Mouse (Mus musculus) cerebellum, adult 8-10 months (tissue): ENCODE data around the gene Itpkc.
"Not testable (repeated sequence)": the region's sequence is repeated elsewhere in the genome, so short reads cannot be mapped to it uniquely, and the experiment has no call there.

ENCODE experiments used
- DNase-seq: peaks from one replicate; pipeline ENCODE4 v3.0.0; 2022

Itpkc gene

DNA sequence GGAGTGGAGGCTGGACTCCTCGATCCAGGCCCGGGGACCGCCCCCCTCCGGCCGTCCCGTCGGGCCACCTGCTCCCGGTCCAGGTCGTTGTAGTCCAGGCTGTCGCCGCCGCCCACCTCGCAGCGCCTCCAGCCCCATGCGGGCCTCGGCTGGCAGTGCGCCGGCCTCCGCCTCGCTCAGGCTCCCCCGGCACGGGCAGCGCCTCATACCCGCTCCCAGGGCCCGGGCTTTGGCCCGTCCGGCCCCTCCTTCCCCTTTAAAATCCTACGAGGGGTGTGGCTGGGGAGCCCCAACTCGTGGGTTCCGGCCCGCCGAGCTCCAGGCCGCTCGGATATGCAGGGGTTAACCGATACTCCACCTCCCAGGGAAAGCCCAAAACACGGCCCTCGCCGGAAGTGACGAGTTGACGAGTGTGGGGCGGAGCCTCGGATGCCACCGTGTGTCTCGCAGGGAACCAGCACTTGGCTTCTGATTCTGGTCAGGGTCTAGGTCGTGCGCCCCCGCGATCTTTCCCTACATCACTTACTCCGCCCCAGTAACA lies at the start of gene Itpkc:
Gene Itpkc, minus strand, starts transcription at position 381 of the 541 bp plus-strand sequence.
- DNase-seq, result peak; percentile 84

DNA sequence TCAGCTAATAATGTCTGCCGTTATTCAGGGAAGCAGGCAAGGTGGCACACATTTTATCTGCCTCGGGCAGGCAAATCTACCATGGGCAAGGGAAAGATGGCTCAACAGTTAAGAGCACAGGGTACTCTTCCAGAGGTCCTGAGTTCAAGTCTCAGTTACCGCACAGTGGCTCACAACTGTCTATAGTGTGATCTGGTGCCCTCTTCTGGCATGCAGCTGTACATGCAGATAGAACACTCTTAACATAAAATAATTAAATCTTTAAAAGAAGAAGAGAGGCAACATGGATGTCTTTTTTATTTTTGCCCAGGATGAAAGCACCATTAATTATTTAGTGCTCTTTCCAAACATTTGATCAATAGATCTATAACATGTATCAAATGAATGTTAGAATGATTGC lies 48.7 kb upstream of the Itpkc start:
- DNase-seq, result no peak

DNA sequence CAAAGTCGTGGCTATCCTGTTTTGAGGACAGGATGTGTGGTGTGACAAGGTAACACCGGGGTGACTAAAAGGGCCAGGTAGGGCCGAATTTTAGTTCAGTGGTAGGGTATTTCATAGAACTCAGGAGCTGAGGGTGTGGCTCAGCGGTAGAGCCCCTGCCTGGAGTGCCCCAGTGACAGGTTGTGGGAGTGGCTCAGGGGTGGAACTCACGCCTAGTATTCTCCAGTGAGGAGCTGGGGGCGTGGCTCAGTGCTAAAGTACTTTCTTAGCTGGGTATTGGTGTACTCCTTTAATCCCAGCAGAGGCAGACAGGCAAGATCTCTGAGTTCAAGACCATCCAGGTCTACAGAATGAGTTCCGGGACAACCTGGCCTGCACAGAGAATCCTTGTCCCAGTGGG lies 47.6 kb upstream of the Itpkc start:
- DNase-seq, result no peak

GRCm38 (mm10) chr7:27274916-27275315 lies 46.5 kb upstream of the Itpkc start:
- no peak for DNase-seq

GRCm38 (mm10) chr7:27273739-27274351 lies 45.4 kb upstream of the Itpkc start:
- no peak for DNase-seq

DNA sequence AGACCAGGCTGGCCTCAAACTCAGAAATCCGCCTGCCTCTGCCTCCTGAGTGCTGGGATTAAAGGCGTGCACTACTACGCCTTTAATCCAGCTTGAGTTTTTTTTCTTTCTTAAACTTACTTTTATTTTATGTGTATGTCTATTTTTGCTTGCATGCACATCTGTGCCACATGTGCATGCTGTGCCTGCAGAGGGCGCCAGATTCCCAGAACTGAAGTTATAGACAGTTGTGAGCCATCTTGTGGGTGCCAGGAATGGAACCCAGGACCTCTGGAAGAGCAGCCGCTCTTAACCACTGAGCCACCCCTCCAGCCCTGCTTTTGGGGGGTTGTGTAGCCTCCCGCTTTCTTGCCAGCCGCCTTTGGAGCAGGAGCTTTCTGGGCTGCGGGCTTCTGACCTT lies 43.0 kb upstream of the Itpkc start:
- DNase-seq, result no peak

- DNase-seq, result no peak
Measured at GRCm38 (mm10) chr7:27266515-27267128, 38.2 kb upstream of the Itpkc start.

DNA sequence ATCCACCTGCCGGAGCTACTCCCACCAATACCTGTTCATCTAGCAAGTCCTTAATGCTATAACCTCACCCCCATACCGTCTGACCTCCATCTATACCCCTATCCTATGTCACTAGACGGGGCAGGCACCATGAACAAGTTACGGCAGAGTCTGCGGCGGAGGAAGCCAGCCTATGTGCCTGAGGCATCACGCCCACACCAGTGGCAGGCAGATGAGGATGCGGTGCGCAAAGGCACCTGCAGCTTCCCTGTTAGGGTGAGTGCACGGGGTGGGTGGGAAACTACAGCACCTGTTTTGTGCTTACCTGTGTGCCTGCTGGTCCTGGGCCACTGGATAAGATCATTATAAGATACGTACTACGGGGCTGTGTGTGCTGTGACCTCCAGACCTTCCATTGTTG lies 36.3 kb upstream of the Itpkc start:
- DNase-seq, result no peak

DNA sequence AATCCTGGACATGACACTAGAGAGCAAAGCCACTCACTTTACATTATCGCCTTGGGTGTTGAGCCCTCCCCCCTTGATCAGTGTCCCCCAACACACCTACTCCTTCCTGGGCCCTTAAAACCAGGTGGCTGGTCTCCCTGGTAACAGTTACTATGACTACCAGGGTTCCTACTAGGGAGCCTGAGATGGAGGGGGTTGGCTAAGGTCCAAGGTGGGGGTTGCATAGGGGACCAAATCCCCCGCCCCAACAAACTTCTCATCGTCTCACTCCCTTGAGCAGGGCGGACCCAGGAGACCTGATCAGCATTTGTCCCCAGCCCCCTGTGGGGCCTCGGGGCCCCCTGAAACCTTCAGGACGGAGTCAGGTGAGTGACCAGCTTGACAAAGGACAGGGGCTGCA lies 33.4 kb upstream of the Itpkc start:
- DNase-seq, result peak; percentile 32

DNA sequence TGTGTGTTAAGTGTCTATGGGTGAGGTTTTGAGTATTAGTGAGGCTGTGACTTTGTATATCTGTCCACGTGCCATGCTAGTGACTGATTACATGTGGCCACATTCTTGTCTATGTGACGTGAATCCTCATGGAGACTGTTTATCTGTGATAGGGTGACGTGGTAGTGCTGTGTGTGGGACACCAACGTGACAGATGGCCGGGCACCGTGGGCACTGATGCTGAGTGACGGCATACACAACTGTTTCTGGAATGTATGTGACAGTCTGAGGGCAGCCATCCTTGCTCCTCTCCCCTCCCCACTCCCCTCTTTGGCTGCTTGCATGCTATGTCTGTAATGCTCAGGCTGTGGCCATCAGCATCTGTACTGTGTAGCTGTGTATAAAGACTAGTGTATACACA lies 32.4 kb upstream of the Itpkc start:
- DNase-seq, result no peak

- DNase-seq, result no peak
Measured at GRCm38 (mm10) chr7:27259771-27260170, 31.3 kb upstream of the Itpkc start.

DNA sequence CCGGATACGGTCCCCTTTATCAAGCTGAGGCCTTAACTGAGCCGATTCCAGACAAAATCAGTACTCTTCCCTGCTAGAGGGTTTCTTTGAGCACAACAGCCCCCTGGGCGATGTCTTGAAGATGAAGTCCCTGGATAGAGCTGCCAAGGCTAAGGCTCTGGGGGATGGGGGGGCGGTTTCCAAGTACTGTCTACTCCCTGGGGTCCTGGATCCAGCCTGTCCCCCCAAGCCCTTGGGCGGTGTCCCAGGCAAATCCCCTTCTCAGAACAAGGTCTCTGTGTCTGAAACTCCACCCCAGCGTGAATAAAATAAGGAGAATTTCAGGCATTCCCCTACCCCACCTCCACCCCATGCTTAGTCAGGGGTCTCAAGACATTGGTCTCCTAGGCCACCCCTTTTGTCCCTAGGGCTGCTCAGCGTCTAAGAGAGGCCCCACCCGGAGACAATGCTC lies 30.8 kb upstream of the Itpkc start:
- peak; percentile 54 for DNase-seq

DNA sequence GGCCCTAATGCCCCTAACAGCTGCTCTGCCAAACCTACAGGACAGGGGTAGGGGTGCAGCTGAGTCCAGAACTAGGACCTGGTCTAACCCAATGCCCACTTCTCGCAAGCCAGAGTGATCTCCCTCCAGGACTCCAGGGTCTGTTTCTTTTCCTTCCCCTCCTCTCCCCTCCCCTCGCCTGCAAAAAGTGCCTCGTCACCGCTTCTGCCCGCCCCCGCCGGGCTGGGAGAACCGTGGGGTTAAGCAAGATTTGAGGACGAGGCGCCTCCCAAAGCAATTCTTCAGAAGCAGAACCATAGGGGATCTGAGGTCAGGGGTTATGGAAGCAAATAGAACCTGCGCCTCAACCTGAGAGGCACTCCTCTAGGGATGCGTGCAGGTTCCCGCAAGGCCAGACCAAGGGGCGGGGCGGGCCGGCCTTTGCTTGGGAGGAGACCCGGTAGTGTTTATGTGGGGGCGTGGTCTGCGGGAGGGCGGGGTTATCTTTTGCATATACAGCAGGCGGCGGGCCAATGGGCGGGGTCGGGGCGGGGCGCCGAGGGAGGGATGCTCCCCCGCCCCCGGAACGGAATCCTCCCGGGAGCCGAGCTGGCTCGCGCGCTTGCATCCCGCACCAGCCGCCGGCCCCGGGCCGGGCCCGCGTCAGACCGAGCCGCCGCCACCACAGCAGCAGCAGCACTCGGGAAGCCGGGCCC lies 29.9 kb upstream of the Itpkc start, which contains the start of gene Numbl:
Gene Numbl, plus strand, starts transcription at position 229 of the 695 bp plus-strand sequence.
- peak; percentile 95 for DNase-seq

DNA sequence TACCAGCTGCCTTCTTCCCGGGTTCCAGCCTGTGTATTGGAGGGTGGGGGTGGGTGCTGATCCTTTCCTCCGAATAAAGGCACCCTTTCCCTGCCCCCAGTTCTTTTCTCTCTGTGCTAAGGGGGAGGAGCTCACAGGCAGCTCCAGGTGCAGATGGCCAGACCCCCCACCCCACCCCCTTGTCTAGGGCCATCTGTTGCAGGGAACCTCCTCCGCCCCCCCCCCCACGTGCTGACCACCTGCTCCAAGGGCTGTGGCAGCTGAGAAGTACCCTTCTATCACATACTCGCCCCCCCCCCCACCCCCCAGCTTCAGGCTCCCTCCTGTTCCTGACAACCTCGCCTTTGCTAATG lies 29.4 kb upstream of the Itpkc start:
- no peak for DNase-seq

- peak; percentile 78 for DNase-seq
Measured at GRCm38 (mm10) chr7:27257046-27257851, 28.8 kb upstream of the Itpkc start.

DNA sequence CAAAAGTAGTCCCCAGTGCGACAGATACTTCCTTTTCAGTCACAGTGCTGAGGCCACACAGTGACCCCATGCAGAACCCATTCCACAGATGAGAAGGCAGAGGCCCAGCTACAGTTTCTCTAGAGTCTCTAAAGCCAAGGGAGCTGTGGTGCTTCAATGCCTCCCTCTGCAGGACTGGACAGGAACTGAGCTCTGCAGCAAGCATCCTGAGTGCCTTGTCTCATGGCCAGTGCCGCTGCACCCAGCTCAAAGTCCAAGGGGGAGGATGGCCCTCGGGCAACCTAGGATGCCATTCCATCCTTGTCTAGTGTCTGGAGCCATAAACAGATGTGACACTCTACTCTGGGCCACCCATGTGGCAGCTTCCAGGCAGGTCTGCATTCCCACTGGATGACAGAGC lies 27.3 kb upstream of the Itpkc start:
- DNase-seq, result peak; percentile 40

DNA sequence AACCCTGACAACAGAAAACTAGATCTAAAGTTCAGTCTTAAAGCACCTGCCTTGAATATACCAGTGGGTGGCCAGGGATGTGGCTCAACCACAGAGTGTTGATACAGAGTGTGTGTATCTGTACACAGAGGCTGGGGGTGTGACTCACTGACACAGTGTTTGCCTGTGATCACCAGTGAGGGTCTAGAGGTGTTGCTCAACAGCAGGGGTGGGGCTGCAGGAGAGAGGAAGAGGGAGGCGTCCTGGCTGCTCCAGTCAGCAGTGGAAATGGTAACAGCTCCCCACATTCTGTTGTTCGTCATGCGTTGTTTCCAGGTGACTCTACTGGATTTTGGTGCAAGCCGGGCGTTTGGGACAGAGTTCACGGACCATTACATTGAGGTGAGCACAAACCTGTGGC lies 23.5 kb upstream of the Itpkc start:
- DNase-seq, result no peak

DNA sequence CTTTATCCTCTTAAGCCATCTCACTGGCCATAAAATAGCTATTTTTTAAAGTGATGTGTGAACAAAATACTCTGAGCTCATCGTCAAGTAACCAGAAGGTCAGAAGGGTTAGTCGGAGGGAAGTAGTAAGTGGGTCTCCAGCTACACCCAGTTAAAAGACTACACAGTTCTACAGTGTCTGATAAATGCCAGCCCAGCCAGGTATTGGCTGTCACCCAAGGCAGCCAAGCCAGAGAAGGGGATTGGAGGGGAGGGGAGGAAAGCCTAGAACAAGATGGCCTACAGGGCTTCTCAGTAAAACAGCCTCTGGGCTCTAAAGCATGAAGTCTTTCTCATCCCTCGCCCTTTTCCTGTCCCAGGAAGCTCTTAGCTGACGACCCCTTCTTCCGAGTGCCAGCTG lies 21.5 kb upstream of the Itpkc start:
- no peak for DNase-seq

- DNase-seq, result no peak
Measured at GRCm38 (mm10) chr7:27249146-27249545, 20.7 kb upstream of the Itpkc start.

DNA sequence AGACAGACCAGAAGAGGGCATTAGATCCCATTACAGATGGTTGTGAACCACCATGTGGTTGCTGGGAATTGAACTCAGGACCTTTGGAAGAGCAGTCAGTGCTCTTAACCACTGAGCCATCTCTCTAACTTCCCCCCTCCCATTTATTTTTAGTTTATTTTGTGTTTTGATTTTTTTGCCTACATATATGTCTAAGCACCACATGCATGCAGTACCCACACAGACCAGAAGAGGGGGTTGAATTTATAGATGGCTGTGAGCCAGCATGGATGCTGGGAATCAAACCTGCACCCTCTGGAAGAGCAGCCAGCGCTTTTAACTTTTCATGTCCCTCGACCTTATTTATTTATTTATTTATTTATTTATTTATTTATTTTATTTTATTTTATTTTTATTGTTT lies 15.6 kb upstream of the Itpkc start:
- DNase-seq, result not testable (repeated sequence)

DNA sequence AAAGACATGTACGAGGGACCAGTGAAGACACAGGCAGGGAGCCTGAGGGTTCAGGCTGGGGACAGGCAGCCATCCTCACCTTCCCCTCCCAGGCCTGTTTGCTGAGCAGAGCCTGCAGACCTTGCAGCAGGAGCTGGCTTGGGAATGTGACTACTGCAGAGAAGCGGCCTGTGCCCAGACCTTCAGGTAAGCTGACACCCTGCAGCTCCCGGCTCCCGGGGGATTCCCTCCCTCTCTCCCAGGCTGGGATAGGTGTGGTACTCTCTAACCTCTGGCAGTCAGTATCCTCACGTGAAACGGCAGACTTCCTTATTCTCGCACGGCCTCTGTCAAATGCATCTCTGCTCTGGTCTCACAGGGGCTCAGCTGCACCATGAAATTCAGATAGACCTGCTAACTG lies 14.8 kb upstream of the Itpkc start:
- DNase-seq, result no peak

DNA sequence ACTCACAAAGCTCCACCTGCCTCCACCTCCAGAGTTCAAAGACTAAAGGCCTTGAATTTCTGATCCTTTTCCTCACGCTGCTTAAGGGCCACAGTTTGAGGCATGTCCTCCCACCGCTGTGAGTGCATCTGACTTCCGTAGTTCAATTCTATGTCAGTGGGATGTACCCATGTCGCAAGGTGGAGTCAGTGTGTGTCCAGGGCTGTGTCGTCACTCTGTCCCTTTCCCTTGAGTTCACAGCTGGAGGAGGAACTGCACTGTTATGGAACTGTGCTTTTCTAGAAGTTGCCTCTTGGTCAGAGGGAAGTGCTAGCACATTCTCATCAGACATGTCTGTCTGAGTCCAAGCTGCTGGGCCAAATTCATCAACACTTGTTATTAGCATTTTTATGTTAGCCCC lies 10.1 kb upstream of the Itpkc start:
- DNase-seq, result no peak

GRCm38 (mm10) chr7:27237527-27237926 lies 9.1 kb upstream of the Itpkc start:
- DNase-seq, result no peak
